Mouse (Mus musculus) midbrain, postnatal 0 days (tissue): Measurements from ENCODE around the gene Gdpd4. TPM values are rescaled to one million over a fixed set of nuclear protein-coding genes. Genes with fewer than 3 reads are reported as not detected.

Source experiments
- ATAC-seq: fragments of 200-750 bp; cut with Nextera tagmentation; 2 replicates; pipeline ENCODE4 v1.8.0; 2017; ENCODE audit warnings: moderate number of reproducible peaks, mild to moderate bottlenecking, moderate TSS enrichment, moderate library complexity; ENCODE audit not compliant: low FRiP score
- DNase-seq: peaks from one replicate; pipeline ENCODE4 v3.0.0-alpha.2; 2015; ENCODE audit warnings: low spot score
- H3K27ac ChIP-seq: fragments of 300-500 bp; sonication (generic); 2 replicates; pipeline ENCODE4 v1.5.1; 2014; ENCODE audit warnings: low read depth, mild to moderate bottlenecking, low read length, mixed read lengths
- H3K27me3 ChIP-seq: fragments of 300-500 bp; sonication (generic); 2 replicates; pipeline ENCODE4 v1.6.1; 2014; ENCODE audit warnings: low read length, control low read depth, mixed read lengths; ENCODE audit not compliant: insufficient read depth
- H3K36me3 ChIP-seq: fragments of 300-500 bp; sonication (generic); 2 replicates; pipeline ENCODE4 v1.6.1; 2014; ENCODE audit warnings: low read length, control low read depth, mixed read lengths; ENCODE audit not compliant: insufficient read depth
- H3K4me1 ChIP-seq: fragments of 300-500 bp; sonication (generic); 2 replicates; pipeline ENCODE4 v1.6.1; 2014; ENCODE audit warnings: mild to moderate bottlenecking, control low read depth, antibody characterized with exemption, low read length, mixed read lengths; ENCODE audit not compliant: insufficient read depth
- H3K4me2 ChIP-seq: fragments of 300-500 bp; sonication (generic); 2 replicates; pipeline ENCODE4 v1.6.1; 2014; ENCODE audit warnings: low read depth, mild to moderate bottlenecking, low read length, mixed read lengths; ENCODE audit not compliant: poor library complexity, severe bottlenecking
- H3K4me3 ChIP-seq: fragments of 300-500 bp; sonication (generic); 2 replicates; pipeline ENCODE4 v1.5.1; 2014; ENCODE audit warnings: low read depth, mild to moderate bottlenecking, low read length, moderate library complexity
- H3K9ac ChIP-seq: fragments of 300-500 bp; sonication (generic); replicated peaks from 2 replicates; pipeline ENCODE4 v1.6.1; 2014; ENCODE audit warnings: mild to moderate bottlenecking, low read length, moderate library complexity, mixed read lengths; ENCODE audit not compliant: poor library complexity, severe bottlenecking
- H3K9me3 ChIP-seq: fragments of 300-500 bp; sonication (generic); 2 replicates; pipeline ENCODE4 v1.6.1; 2016; ENCODE audit warnings: low read length, control low read depth
- CTCF ChIP-seq: IDR thresholded peaks from 2 replicates; pipeline ENCODE4 v1.5.1; 2016; ENCODE audit warnings: antibody characterized with exemption, mild to moderate bottlenecking
- WGBS: fragments of 180-500 bp; shearing (Covaris S2); extraction: QIAGEN DNeasy Blood & Tissue Kit; methylation state at CpG from one replicate; pipeline ENCODE4 v1.1.7; 2014; 5-methylcytosine and 5-hydroxymethylcytosine counted together
- polyA plus RNA-seq: library from polyadenylated mRNA; unstranded; fragments of >200 nt; fragmentation: Nextera tagmentation; extraction: Ambion mirVana; gene quantifications from 2 replicates; pipeline ENCODE4 v1.2.1, GENCODE M21; 2015
- total RNA-seq: library from RNA; depleted of rRNA; stranded (reverse); fragments of >200 nt; gene quantifications from 2 replicates; pipeline ENCODE4 v1.2.3, GENCODE M21; 2014

Gene Gdpd4
- total and polyA plus RNA-seq, 2 experiments from 2014 or later = not detected

DNA sequence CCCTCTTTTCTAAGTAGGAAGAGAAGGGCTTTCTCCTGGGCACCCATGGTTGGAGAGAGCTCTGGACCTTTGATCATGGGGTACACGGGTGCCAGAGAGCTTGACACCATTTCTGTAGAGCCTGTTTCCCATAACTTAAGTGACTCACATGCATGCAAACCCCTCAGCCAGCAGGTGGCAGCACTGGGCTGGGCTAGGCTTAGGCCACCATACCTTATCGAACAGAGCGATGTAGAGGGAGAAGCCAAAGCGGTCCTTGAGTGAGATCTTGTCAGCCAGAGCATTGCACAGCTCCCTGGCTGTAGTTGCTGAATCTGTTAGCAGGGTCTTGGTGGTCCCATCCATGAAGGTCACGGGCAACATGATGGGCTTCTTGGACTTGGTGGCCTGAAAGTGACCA lies 151.9 kb downstream of the Gdpd4 start:
- Histone ChIP-seq H3K9me3 (no peaks in the 10 kb centered on the region), H3K4me3 (no peak overlapping the region), H3K9ac (no peak overlapping the region), H3K4me2 (no peak overlapping the region), H3K27ac (no peak overlapping the region), H3K4me1 (no peaks in the 10 kb centered on the region), H3K36me3 (peaks cover 27% of the 10 kb centered on the region), H3K27me3 (no peaks in the 10 kb centered on the region)
- ATAC-seq (peak; percentile 39; the same call in 1 of the 2 replicates), DNase-seq (peak; percentile 84)
- 28% methylated on average over 5 of the region's 5 CpGs for WGBS
- peak; percentile 96 for TF ChIP-seq CTCF

GRCm38 (mm10) chr7:98077453-98077852 lies 157.7 kb downstream of the Gdpd4 start:
- Histone ChIP-seq H3K4me1 (no peaks in the 10 kb centered on the region), H3K27ac (no peak overlapping the region), H3K27me3 (no peaks in the 10 kb centered on the region), H3K9me3 (no peaks in the 10 kb centered on the region), H3K4me3 (no peak overlapping the region), H3K4me2 (no peak overlapping the region), H3K36me3 (peaks cover 43% of the 10 kb centered on the region), H3K9ac (no peak overlapping the region)
- TF ChIP-seq CTCF = no peak
- WGBS = 87% methylated on average over 11 of the region's 11 CpGs
- no peak for DNase-seq
- no peak for ATAC-seq

DNA sequence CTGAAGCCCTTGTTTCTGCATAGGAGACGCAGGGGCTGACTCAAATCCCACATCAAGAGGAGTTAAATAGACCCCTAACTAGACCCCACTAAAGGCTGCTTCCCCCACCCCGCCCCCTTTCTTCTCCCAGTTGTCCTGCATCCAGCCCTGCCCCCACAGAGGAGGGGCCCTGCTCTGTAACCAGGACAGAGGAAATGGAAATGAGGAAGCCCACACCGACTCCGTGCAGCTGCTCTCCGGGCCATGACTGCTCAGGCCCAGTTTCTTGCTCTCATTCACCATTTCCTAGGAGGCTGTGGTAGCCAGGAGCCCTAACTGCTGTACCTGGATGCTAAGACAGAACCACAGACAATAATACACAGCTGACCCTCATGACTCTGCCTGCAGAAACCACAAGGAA lies 162.6 kb downstream of the Gdpd4 start:
- peaks cover 24% of the 10 kb centered on the region for H3K36me3 ChIP-seq
- TF ChIP-seq CTCF = no peak
- DNase-seq = no peak
- WGBS = 5% methylated on average over 5 of the region's 5 CpGs
- H3K27me3 ChIP-seq = no peaks in the 10 kb centered on the region
- no peak overlapping the region for H3K4me2 ChIP-seq
- no peaks in the 10 kb centered on the region for H3K9me3 ChIP-seq
- H3K9ac ChIP-seq = no peak overlapping the region
- ATAC-seq = no peak
- H3K4me1 ChIP-seq = no peaks in the 10 kb centered on the region
- no peak overlapping the region for H3K27ac ChIP-seq
- H3K4me3 ChIP-seq = no peak overlapping the region

DNA sequence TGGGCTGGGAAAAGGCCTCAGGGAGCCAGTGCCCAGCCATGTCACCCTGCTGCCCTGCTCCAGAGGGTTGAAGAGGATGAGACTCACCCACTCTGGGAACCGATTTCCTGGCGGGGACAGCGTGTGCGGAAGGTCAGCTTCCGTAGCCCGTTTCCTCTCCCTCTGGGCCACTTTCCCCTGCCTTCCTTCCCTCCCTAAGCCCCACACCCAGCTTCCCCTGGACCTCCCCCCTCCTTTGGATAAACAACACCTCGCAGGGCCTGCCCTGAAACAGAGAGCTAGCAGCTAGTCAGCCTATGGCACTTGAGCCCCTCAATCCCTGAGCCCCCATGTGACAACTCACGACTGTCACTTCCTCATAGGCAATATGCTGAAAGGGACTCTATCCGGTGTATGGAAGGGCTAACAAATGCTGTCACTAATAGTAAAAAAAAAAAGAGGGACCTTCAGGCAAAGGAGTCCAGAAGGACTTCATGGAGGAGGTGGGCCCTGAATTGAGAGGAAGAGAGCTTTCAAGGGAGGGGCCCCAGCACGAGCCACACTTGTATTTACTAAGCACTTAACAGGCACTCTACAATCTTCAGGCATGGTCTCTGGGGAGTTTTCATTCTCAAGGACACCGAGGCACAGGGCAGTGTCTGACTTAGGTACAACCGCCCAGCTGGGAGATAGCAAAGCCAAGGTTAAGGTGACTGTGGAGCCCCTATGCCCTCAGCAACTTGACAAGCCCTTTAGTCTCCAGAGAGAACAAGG lies 165.0 kb downstream of the Gdpd4 start:
- Histone ChIP-seq H3K9me3 (no peaks in the 10 kb centered on the region), H3K4me1 (no peaks in the 10 kb centered on the region), H3K27me3 (no peaks in the 10 kb centered on the region), H3K36me3 (peaks cover 7% of the 10 kb centered on the region), H3K27ac (no peak overlapping the region), H3K9ac (no peak overlapping the region), H3K4me3 (no peak overlapping the region), H3K4me2 (no peak overlapping the region)
- 70% methylated on average over 12 of the region's 12 CpGs for WGBS
- TF ChIP-seq CTCF = no peak
- DNase-seq (no peak), ATAC-seq (no peak)

DNA sequence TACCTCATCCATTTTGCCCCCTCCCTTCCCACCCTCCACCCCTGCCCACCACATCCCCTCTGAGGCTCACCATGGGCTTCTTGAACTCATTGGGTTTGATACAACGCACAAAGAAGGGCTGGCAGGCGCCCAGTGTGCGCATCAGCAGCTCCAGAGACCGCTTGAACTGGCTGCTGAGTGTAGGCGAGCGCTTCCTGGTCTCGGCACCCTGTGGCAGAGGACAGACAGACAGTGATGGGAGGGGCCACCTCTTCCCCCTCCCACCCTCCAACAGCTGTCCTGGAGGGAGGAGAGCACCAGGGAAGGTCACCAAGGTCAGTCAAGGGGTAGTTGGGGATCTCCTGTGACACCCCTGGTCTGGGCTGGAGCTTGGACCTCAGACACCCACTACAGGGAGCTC lies 165.6 kb downstream of the Gdpd4 start:
- H3K27me3 ChIP-seq = no peaks in the 10 kb centered on the region
- DNase-seq = no peak
- ATAC-seq = no peak
- no peaks in the 10 kb centered on the region for H3K4me1 ChIP-seq
- 75% methylated on average over 7 of the region's 7 CpGs for WGBS
- H3K36me3 ChIP-seq = peaks cover 2% of the 10 kb centered on the region; the same call in 1 of the 2 replicates
- no peak overlapping the region for H3K4me3 ChIP-seq
- no peaks in the 10 kb centered on the region for H3K9me3 ChIP-seq
- TF ChIP-seq CTCF = no peak
- H3K9ac ChIP-seq = no peak overlapping the region
- H3K4me2 ChIP-seq = no peak overlapping the region
- no peak overlapping the region for H3K27ac ChIP-seq

GRCm38 (mm10) chr7:98086346-98086745 lies 166.6 kb downstream of the Gdpd4 start:
- H3K36me3 ChIP-seq = no peaks in the 10 kb centered on the region
- ATAC-seq = no peak
- peak; percentile 74 for TF ChIP-seq CTCF
- H3K9ac ChIP-seq = no peak overlapping the region
- DNase-seq = peak; percentile 62
- no peak overlapping the region for H3K4me2 ChIP-seq
- no peak overlapping the region for H3K27ac ChIP-seq
- H3K27me3 ChIP-seq = no peaks in the 10 kb centered on the region
- H3K9me3 ChIP-seq = no peaks in the 10 kb centered on the region
- no peak overlapping the region for H3K4me3 ChIP-seq
- 39% methylated on average over 2 of the region's 2 CpGs for WGBS
- H3K4me1 ChIP-seq = no peaks in the 10 kb centered on the region
